Mouse (Mus musculus) hindlimb bud, embryonic 11.5 days (tissue): ENCODE data around the gene Gm5916.

Experiments used
- DNase-seq: peaks from one replicate; pipeline ENCODE4 v3.0.0-alpha.2; 2012; ENCODE audit warnings: low read depth, low spot score; ENCODE audit errors: extremely low spot score

Gm5916 gene

GRCm38 (mm10) chr9:36128679-36129078 is at the start of gene Gm5916:
Gene Gm5916 (minus strand): TSS chr9:36128779.
- DNase-seq, result no peak
